Mouse (Mus musculus) neural tube, embryonic 12.5 days (tissue): ENCODE measurements around the gene Rsph9. TPM values are rescaled to one million over a fixed set of nuclear protein-coding genes. Genes with fewer than 3 reads are reported as not detected.

Source experiments
- ATAC-seq: fragments of 200-750 bp; cut with Nextera tagmentation; 2 replicates; pipeline ENCODE4 v1.8.0; 2017; ENCODE audit warnings: low read depth, mild to moderate bottlenecking, moderate TSS enrichment, moderate library complexity; ENCODE audit not compliant: low FRiP score
- H3K27ac ChIP-seq: fragments of 300-500 bp; sonication (generic); 2 replicates; pipeline ENCODE4 v1.5.1; 2016
- H3K27me3 ChIP-seq: fragments of 300-500 bp; sonication (generic); replicated peaks from 2 replicates; pipeline ENCODE4 v1.6.1; 2016; ENCODE audit warnings: mild to moderate bottlenecking
- H3K36me3 ChIP-seq: fragments of 300-500 bp; sonication (generic); 2 replicates; pipeline ENCODE4 v1.6.1; 2016; ENCODE audit warnings: mild to moderate bottlenecking
- H3K4me1 ChIP-seq: fragments of 300-500 bp; sonication (generic); 2 replicates; pipeline ENCODE4 v1.6.1; 2016
- H3K4me2 ChIP-seq: fragments of 300-500 bp; sonication (generic); replicated peaks from 2 replicates; pipeline ENCODE4 v1.6.1; 2016; ENCODE audit warnings: mild to moderate bottlenecking
- H3K4me3 ChIP-seq: fragments of 300-500 bp; sonication (generic); 2 replicates; pipeline ENCODE4 v1.5.1; 2016
- H3K9ac ChIP-seq: fragments of 300-500 bp; sonication (generic); 2 replicates; pipeline ENCODE4 v1.6.1; 2016; ENCODE audit warnings: mild to moderate bottlenecking
- H3K9me3 ChIP-seq: fragments of 300-500 bp; sonication (generic); 2 replicates; pipeline ENCODE4 v1.6.1; 2016; ENCODE audit warnings: mild to moderate bottlenecking
- WGBS: fragments of 180-500 bp; shearing (Covaris S2); methylation state at CpG from one replicate; pipeline ENCODE4 v1.1.7; 2016; 5-methylcytosine and 5-hydroxymethylcytosine counted together
- polyA plus RNA-seq: library from polyadenylated mRNA; unstranded; fragments of >200 nt; fragmentation: Nextera tagmentation; extraction: Ambion mirVana; gene quantifications from 2 replicates; pipeline ENCODE4 v1.2.1, GENCODE M21; 2016

The Rsph9 gene
- polyA plus RNA-seq, 1 experiment from 2014 or later, result 12.6 TPM

- no peak overlapping the region for H3K4me3 ChIP-seq
- H3K4me1 ChIP-seq, result 0 out of 2 replicates have a peak, but pooled peaks cover 9% of the 10 kb centered on the region
- H3K27me3 ChIP-seq, result no peaks in the 10 kb centered on the region
- H3K4me2 ChIP-seq, result peak overlapping the region; percentile 19; the same call in 1 of the 2 replicates
- no peak overlapping the region for H3K27ac ChIP-seq
- no peak for ATAC-seq
- no peak overlapping the region for H3K9ac ChIP-seq
- WGBS, result 71% methylated on average over 7 of the region's 7 CpGs
- no peaks in the 10 kb centered on the region for H3K36me3 ChIP-seq
- 0 out of 2 replicates have a peak, but pooled peaks cover 3% of the 10 kb centered on the region for H3K9me3 ChIP-seq
Measured at GRCm38 (mm10) chr17:46074398-46075115, 69.5 kb downstream of the Rsph9 start.

GRCm38 (mm10) chr17:46073730-46074301, 70.2 kb downstream of the Rsph9 start:
- no peaks in the 10 kb centered on the region for H3K9me3 ChIP-seq
- 69% methylated on average over 23 of the region's 23 CpGs for WGBS
- H3K36me3 ChIP-seq, result no peaks in the 10 kb centered on the region
- no peaks in the 10 kb centered on the region for H3K27me3 ChIP-seq
- no peak overlapping the region for H3K27ac ChIP-seq
- H3K4me3 ChIP-seq, result no peak overlapping the region
- H3K9ac ChIP-seq, result no peak overlapping the region
- peak overlapping the region; percentile 19 for H3K4me2 ChIP-seq
- ATAC-seq, result 0 out of 2 replicates have a peak, but pooled peaks have one; percentile 17
- 0 out of 2 replicates have a peak, but pooled peaks cover 9% of the 10 kb centered on the region for H3K4me1 ChIP-seq

Other genes with a start within 250 kb of the Rsph9 start
- gene Vegfa, start 111.8 kb downstream of the Rsph9 start, polyA plus RNA-seq, result 3.4 and 4.1 TPM in 2 replicates
- 125 and 132 TPM in 2 replicates for gene Mrps18a, start 33.2 kb downstream of the Rsph9 start, polyA plus RNA-seq
- gene Mad2l1bp, start 9.3 kb upstream of the Rsph9 start, polyA plus RNA-seq, result 31.5 and 33.6 TPM in 2 replicates
- gene Gtpbp2, start 16.8 kb upstream of the Rsph9 start, polyA plus RNA-seq, result 46.9 and 47.6 TPM in 2 replicates
- 8.7 and 9.7 TPM in 2 replicates for gene Polh, start 58.4 kb upstream of the Rsph9 start, polyA plus RNA-seq
- gene Xpo5, start 58.6 kb upstream of the Rsph9 start, polyA plus RNA-seq, result 51.6 and 52.8 TPM in 2 replicates
- 85.3 and 87.0 TPM in 2 replicates for gene Polr1c, start 103.8 kb upstream of the Rsph9 start, polyA plus RNA-seq
- 73.9 and 76.7 TPM in 2 replicates for gene Yipf3, start 103.9 kb upstream of the Rsph9 start, polyA plus RNA-seq
- 3.4 and 3.6 TPM in 2 replicates for gene Lrrc73, start 109.3 kb upstream of the Rsph9 start, polyA plus RNA-seq
- gene Tjap1, start 138.8 kb upstream of the Rsph9 start, polyA plus RNA-seq, result 48.0 and 50.2 TPM in 2 replicates
- gene Dlk2, start 153.2 kb upstream of the Rsph9 start, polyA plus RNA-seq, result 3.4 and 3.9 TPM in 2 replicates
- gene Abcc10, start 184.1 kb upstream of the Rsph9 start, polyA plus RNA-seq, result 9.1 and 10.0 TPM in 2 replicates
- 17.1 and 18.4 TPM in 2 replicates for gene Zfp318, start 239.5 kb upstream of the Rsph9 start, polyA plus RNA-seq